Mouse (Mus musculus): Measurements from ENCODE around the gene Glis3.

- TF ChIP-seq CTCF (IDR thresholded peaks at IDR 0.05; ENCODE audit: insufficient read depth, low read length): no peak
- TF ChIP-seq POLR2A (IDR thresholded peaks at IDR 0.05; ENCODE audit: borderline replicate concordance, extremely low read depth, low read depth, low read length): no peak
Observed at GRCm38 (mm10) chr19:28663148-28663547, 16.7 kb downstream of the Glis3 start.

All from lung, adult 2 months (tissue).